Mouse (Mus musculus) embryonic facial prominence, embryonic 15.5 days (tissue): Measurements from ENCODE around the gene Hbs1l. TPM values are rescaled to one million over a fixed set of nuclear protein-coding genes. Genes with fewer than 3 reads are reported as not detected.

Experiments used
- ATAC-seq: fragments of 200-750 bp; cut with Nextera tagmentation; 2 replicates; pipeline ENCODE4 v1.8.0; 2017; ENCODE audit warnings: low read depth, moderate TSS enrichment; ENCODE audit not compliant: insufficient number of reproducible peaks, low FRiP score, low TSS enrichment
- H3K27ac ChIP-seq: fragments of 300-500 bp; sonication (generic); replicated peaks from 2 replicates; pipeline ENCODE4 v1.5.1; 2015; ENCODE audit warnings: mild to moderate bottlenecking, inconsistent platforms
- H3K27me3 ChIP-seq: fragments of 300-500 bp; sonication (generic); 2 replicates; pipeline ENCODE4 v1.6.1; 2015; ENCODE audit warnings: inconsistent platforms
- H3K36me3 ChIP-seq: fragments of 300-500 bp; sonication (generic); 2 replicates; pipeline ENCODE4 v1.6.1; 2015; ENCODE audit warnings: mild to moderate bottlenecking, inconsistent platforms
- H3K4me1 ChIP-seq: fragments of 300-500 bp; sonication (generic); 2 replicates; pipeline ENCODE4 v1.6.1; 2015; ENCODE audit warnings: inconsistent platforms
- H3K4me2 ChIP-seq: fragments of 300-500 bp; sonication (generic); replicated peaks from 2 replicates; pipeline ENCODE4 v1.6.1; 2015; ENCODE audit warnings: mild to moderate bottlenecking, inconsistent platforms
- H3K4me3 ChIP-seq: fragments of 300-500 bp; sonication (generic); replicated peaks from 2 replicates; pipeline ENCODE4 v1.5.1; 2015; ENCODE audit warnings: mild to moderate bottlenecking, inconsistent platforms
- H3K9ac ChIP-seq: fragments of 300-500 bp; sonication (generic); 2 replicates; pipeline ENCODE4 v1.6.1; 2015; ENCODE audit warnings: inconsistent platforms
- H3K9me3 ChIP-seq: fragments of 300-500 bp; sonication (generic); replicated peaks from 2 replicates; pipeline ENCODE4 v1.6.1; 2016; ENCODE audit warnings: inconsistent platforms
- WGBS: fragments of 180-500 bp; shearing (Covaris S2); methylation state at CpG from one replicate; pipeline ENCODE4 v1.1.7; 2015; 5-methylcytosine and 5-hydroxymethylcytosine counted together
- polyA plus RNA-seq: library from polyadenylated mRNA; unstranded; fragments of >200 nt; fragmentation: Nextera tagmentation; extraction: Ambion mirVana; gene quantifications from 2 replicates; pipeline ENCODE4 v1.2.1, GENCODE M21; 2015

The Hbs1l gene
- polyA plus RNA-seq, 1 experiment from 2014 or later: 77.7 TPM

DNA sequence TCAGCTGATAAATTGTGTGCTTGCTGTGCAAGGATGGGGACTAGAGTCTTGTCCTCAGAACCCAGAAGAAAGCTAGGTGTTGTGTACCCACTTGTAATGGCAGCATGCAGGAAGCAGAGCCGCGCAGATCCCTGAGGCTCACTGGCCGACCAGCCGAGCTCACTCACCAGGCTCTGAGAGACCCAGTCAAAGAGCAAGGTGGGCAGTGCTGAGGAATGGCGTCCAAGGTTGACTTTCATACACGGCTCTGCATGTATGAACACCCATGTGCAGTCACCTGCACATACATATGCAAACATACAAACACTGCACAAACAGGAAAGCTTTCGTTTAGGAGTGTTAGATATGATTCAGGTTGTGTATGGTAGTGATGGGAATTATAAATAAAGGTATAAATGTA is 69.2 kb downstream of the Hbs1l start:
- no peak for ATAC-seq
- H3K4me1 ChIP-seq: no peaks in the 10 kb centered on the region
- 94% methylated on average over 7 of the region's 7 CpGs for WGBS
- no peak overlapping the region for H3K4me2 ChIP-seq
- H3K27ac ChIP-seq: no peak overlapping the region
- H3K9ac ChIP-seq: no peak overlapping the region
- peaks cover 48% of the 10 kb centered on the region; the same call in 1 of the 2 replicates for H3K36me3 ChIP-seq
- no peaks in the 10 kb centered on the region for H3K9me3 ChIP-seq
- H3K27me3 ChIP-seq: no peaks in the 10 kb centered on the region
- H3K4me3 ChIP-seq: no peak overlapping the region

DNA sequence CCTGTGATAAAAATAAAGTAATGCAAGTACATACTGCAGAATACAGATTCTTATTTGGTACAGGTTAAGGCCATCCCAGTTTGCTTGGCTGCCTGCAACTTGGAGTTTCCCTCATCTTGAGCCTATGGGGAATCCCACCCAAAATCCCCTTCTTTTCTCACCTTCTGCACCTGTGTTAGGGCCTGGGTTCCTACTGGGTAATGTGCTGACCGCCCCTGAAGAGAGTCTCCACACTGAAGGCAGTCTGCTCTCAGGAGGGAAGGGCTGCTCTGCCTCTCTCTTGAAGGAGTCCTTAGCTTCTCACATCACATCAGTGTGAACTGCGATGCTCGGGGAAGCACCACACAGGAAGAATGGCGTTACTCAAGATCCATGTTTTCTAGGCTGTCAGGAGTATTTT is 70.1 kb downstream of the Hbs1l start:
- Histone ChIP-seq H3K9ac (no peak overlapping the region), H3K4me1 (no peaks in the 10 kb centered on the region), H3K27me3 (no peaks in the 10 kb centered on the region), H3K36me3 (peaks cover 51% of the 10 kb centered on the region; the same call in 1 of the 2 replicates), H3K4me2 (no peak overlapping the region), H3K27ac (no peak overlapping the region), H3K4me3 (no peak overlapping the region), H3K9me3 (no peaks in the 10 kb centered on the region)
- WGBS: 81% methylated on average over 4 of the region's 4 CpGs
- no peak for ATAC-seq

DNA sequence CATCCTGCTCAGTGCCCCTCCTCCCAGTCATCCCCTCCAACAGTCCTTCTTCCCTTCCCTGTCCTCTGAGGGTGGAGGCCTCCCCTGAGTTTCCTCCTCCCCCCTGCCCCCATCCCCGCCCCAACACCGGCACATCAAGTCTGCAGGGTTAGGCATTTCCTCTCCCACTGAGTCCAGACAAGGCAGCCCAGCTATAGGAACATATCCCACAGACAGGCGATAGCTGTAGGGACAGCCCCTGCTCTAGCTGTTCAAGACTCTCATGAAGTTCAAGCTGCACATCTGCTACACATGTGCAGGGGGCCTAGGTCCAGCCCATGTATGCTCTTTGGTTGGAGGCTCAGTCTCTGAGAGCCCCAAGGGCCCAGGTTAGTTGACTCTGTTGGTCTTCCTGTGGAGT is 70.7 kb downstream of the Hbs1l start:
- WGBS: 51% methylated on average over 3 of the region's 3 CpGs
- no peak overlapping the region for H3K27ac ChIP-seq
- H3K9ac ChIP-seq: no peak overlapping the region
- H3K4me3 ChIP-seq: no peak overlapping the region
- ATAC-seq: no peak
- no peak overlapping the region for H3K4me2 ChIP-seq
- H3K9me3 ChIP-seq: no peaks in the 10 kb centered on the region
- H3K36me3 ChIP-seq: peaks cover 46% of the 10 kb centered on the region; the same call in 1 of the 2 replicates
- H3K4me1 ChIP-seq: no peaks in the 10 kb centered on the region
- no peaks in the 10 kb centered on the region for H3K27me3 ChIP-seq

DNA sequence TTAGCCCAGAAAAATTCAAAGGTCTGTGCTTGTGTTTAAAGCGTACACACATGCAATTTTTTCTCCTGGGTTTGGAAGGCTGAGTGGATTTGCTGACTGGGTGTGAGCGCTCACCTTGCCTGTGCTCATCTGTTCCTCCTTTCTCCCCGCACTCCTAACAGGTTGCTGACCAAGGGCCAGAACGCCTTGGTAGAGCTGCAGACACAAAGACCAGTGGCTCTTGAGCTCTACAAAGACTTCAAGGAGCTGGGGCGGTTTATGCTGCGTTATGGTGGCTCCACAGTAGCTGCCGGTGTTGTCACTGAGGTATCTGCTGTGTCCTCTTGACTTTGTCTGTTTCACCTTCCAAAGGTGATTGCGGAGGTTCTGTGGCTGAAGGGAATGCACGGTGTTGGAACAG is 71.7 kb downstream of the Hbs1l start:
- Histone ChIP-seq H3K4me3 (no peak overlapping the region), H3K27ac (no peak overlapping the region), H3K9me3 (no peaks in the 10 kb centered on the region), H3K4me1 (no peaks in the 10 kb centered on the region), H3K27me3 (no peaks in the 10 kb centered on the region), H3K36me3 (peaks cover 46% of the 10 kb centered on the region; the same call in 1 of the 2 replicates), H3K4me2 (no peak overlapping the region), H3K9ac (no peak overlapping the region)
- 91% methylated on average over 9 of the region's 9 CpGs for WGBS
- ATAC-seq: no peak

DNA sequence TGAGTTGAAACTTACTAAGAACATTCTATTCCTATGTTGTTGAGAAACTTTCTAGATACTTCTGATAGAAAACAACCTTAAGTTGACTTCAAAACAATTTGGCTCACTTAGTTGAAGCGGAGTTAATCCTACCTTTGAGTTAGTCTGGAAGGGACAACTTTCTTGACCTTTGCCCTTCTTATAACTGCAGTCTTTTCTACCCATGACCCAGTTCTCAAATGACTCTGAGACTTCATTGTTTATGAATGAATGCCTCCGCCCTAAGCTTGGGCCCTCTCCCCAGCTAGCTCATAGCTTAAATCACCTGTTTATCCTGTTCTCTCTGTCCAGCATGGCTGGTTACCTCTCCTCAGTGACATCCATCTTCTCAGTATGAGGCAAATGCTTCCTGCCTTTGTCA is 73.8 kb downstream of the Hbs1l start:
- H3K4me3 ChIP-seq: no peak overlapping the region
- ATAC-seq: no peak
- H3K27ac ChIP-seq: no peak overlapping the region
- H3K36me3 ChIP-seq: peaks cover 37% of the 10 kb centered on the region; the same call in 1 of the 2 replicates
- H3K9me3 ChIP-seq: no peaks in the 10 kb centered on the region
- H3K4me2 ChIP-seq: no peak overlapping the region
- H3K4me1 ChIP-seq: no peaks in the 10 kb centered on the region
- H3K9ac ChIP-seq: no peak overlapping the region
- H3K27me3 ChIP-seq: no peaks in the 10 kb centered on the region
- 82% methylated on average over 2 of the region's 2 CpGs for WGBS

GRCm38 (mm10) chr10:21372271-21372670 is 76.5 kb downstream of the Hbs1l start:
- no peak overlapping the region for H3K9ac ChIP-seq
- no peak overlapping the region for H3K4me3 ChIP-seq
- no peaks in the 10 kb centered on the region for H3K4me1 ChIP-seq
- peaks cover 24% of the 10 kb centered on the region; the same call in 1 of the 2 replicates for H3K36me3 ChIP-seq
- WGBS: 90% methylated on average over 6 of the region's 6 CpGs
- no peak overlapping the region for H3K4me2 ChIP-seq
- no peaks in the 10 kb centered on the region for H3K9me3 ChIP-seq
- ATAC-seq: no peak
- H3K27ac ChIP-seq: no peak overlapping the region
- no peaks in the 10 kb centered on the region for H3K27me3 ChIP-seq

GRCm38 (mm10) chr10:21376682-21377473 is 81.1 kb downstream of the Hbs1l start, which contains the start of gene Aldh8a1:
TSS of gene Aldh8a1 (plus strand) at chr10:21377291.
- 79% methylated on average over 13 of the region's 13 CpGs for WGBS
- no peaks in the 10 kb centered on the region for H3K36me3 ChIP-seq
- H3K9ac ChIP-seq: no peak within 1 kb of the TSS
- no peak for ATAC-seq
- H3K27me3 ChIP-seq: no peaks in the 10 kb centered on the region
- H3K4me1 ChIP-seq: no peaks in the 10 kb centered on the region
- no peaks in the 10 kb centered on the region for H3K9me3 ChIP-seq
- no peak within 1 kb of the TSS for H3K4me3 ChIP-seq
- no peak within 1 kb of the TSS for H3K27ac ChIP-seq
- no peak within 1 kb of the TSS for H3K4me2 ChIP-seq

DNA sequence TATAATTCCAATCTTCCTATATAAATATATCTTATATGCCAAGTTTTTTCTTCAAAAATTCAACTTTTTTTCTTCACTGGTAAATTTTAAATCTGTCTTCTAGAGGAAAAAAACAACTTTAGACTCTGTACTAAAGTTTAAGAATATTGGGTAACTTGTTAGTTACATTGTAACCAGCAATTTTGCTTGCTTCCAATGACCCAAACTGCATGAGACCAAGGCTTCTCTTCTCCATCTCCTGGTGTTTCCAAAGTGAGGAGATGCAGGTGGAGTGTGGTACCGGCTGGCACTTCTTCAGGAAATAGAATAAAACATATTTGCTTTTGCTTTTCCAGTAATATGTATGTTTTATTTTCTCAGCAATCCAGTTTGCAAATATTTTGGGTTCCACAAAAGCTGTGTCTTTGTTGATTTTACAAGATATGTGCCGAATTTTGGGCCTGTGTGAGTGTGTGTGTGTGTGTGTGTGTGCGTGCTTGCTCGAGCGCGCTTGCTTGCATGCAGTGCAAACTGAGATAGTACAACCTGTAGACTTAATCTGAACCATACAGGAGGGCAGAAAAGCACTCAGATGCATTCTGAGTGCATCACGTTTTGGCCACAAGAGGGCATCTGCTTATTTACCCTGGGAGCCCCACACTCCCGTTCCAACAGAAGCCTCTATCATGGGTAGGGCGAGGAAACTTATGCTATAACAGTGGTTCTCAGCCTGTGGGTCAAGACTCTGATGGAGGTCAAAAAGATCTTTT is 82.6 kb downstream of the Hbs1l start:
- H3K9me3 ChIP-seq: no peaks in the 10 kb centered on the region
- no peak overlapping the region for H3K4me3 ChIP-seq
- no peak overlapping the region for H3K9ac ChIP-seq
- H3K27me3 ChIP-seq: no peaks in the 10 kb centered on the region
- no peaks in the 10 kb centered on the region for H3K36me3 ChIP-seq
- WGBS: 62% methylated on average over 9 of the region's 9 CpGs
- no peaks in the 10 kb centered on the region for H3K4me1 ChIP-seq
- no peak for ATAC-seq
- no peak overlapping the region for H3K27ac ChIP-seq
- no peak overlapping the region for H3K4me2 ChIP-seq

GRCm38 (mm10) chr10:21382914-21383313 is 87.1 kb downstream of the Hbs1l start:
- no peak overlapping the region for H3K4me2 ChIP-seq
- WGBS: 18% methylated on average over 6 of the region's 6 CpGs
- H3K4me1 ChIP-seq: no peaks in the 10 kb centered on the region
- no peaks in the 10 kb centered on the region for H3K27me3 ChIP-seq
- no peaks in the 10 kb centered on the region for H3K36me3 ChIP-seq
- H3K27ac ChIP-seq: no peak overlapping the region
- H3K9ac ChIP-seq: no peak overlapping the region
- H3K4me3 ChIP-seq: no peak overlapping the region
- H3K9me3 ChIP-seq: no peaks in the 10 kb centered on the region
- no peak for ATAC-seq

- ATAC-seq: no peak
- no peaks in the 10 kb centered on the region for H3K4me1 ChIP-seq
- no peak overlapping the region for H3K27ac ChIP-seq
- H3K4me3 ChIP-seq: no peak overlapping the region
- 71% methylated on average over 3 of the region's 3 CpGs for WGBS
- no peaks in the 10 kb centered on the region for H3K36me3 ChIP-seq
- H3K27me3 ChIP-seq: no peaks in the 10 kb centered on the region
- H3K9me3 ChIP-seq: no peaks in the 10 kb centered on the region
- H3K9ac ChIP-seq: no peak overlapping the region
- H3K4me2 ChIP-seq: no peak overlapping the region
Observed at GRCm38 (mm10) chr10:21385111-21385663, 89.4 kb downstream of the Hbs1l start.

GRCm38 (mm10) chr10:21389075-21389474 is 93.3 kb downstream of the Hbs1l start:
- ATAC-seq: no peak
- no peaks in the 10 kb centered on the region for H3K27me3 ChIP-seq
- H3K4me2 ChIP-seq: no peak overlapping the region
- no peaks in the 10 kb centered on the region for H3K4me1 ChIP-seq
- no peak overlapping the region for H3K27ac ChIP-seq
- H3K9me3 ChIP-seq: no peaks in the 10 kb centered on the region
- H3K4me3 ChIP-seq: no peak overlapping the region
- WGBS: 90% methylated on average over 11 of the region's 11 CpGs
- no peaks in the 10 kb centered on the region for H3K36me3 ChIP-seq
- no peak overlapping the region for H3K9ac ChIP-seq
